Mouse (Mus musculus): ENCODE results near the gene Kcnip1. TPM values are rescaled to one million over a fixed set of nuclear protein-coding genes. Genes with fewer than 3 reads are reported as not detected.
A peak's percentile ranks its signal among the peaks of the same experiment; 100 is the strongest.

The Kcnip1 gene
- total RNA-seq, 2 experiments from 2014 or later, result 20.4 to 21.2 TPM

- peak; percentile 62 for TF ChIP-seq CTCF (conservative IDR thresholded peaks at IDR 0.05)
- no peak for DNase-seq (ENCODE audit: low spot score in 2 of 2)
- Histone ChIP-seq H3K27ac (no peak overlapping the region), H3K4me3 (no peak overlapping the region)
Observed at GRCm38 (mm10) chr11:33869559-33869958, 123.4 kb downstream of the Kcnip1 start.

GRCm38 (mm10) chr11:33866775-33867174 is 126.2 kb downstream of the Kcnip1 start:
- DNase-seq (ENCODE audit: low spot score in 2 of 2), result no peak
- TF ChIP-seq CTCF (conservative IDR thresholded peaks at IDR 0.05), result no peak
- no peak overlapping the region for H3K27ac ChIP-seq
- no peak overlapping the region for H3K4me3 ChIP-seq

DNA sequence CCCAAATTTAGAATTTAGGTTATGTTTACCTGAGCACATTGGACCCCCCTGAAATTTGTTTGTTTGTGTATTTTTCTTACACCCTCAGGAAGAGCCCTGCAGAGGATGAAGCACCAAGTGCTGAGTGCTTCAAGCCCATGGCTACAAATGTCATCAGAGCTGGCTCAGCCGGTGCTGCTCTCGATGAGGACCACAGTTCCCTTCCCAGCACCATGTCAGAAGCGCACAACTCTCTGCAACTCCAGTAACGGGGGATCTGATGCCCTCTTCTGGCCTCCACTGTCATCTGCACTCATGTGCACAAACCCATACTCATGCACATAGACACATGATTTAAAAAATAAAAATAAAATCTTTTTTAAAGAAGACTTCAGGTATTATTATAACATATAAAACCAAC is 128.7 kb downstream of the Kcnip1 start:
- Histone ChIP-seq H3K27ac (no peak overlapping the region), H3K4me3 (no peak overlapping the region)
- DNase-seq (ENCODE audit: low spot score in 2 of 2), result no peak
- TF ChIP-seq CTCF (conservative IDR thresholded peaks at IDR 0.05), result no peak

DNA sequence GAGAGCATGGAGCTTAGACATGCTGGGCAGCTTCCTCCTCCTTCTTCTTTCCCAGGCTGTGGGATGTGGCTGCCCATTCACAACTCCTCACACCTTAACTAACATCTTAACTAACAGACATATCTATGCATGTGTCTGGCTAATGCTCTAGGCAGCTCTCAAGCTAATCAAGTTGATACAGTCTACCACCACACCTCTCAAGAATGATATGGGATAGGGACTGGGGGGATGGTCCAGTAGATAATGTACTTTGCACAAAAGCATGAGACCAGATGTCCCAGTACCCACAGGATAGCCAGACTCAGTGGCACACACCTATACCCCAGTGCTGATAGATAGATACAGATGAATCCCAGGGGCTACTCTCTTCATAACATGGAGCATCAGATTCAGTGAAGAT is 131.1 kb downstream of the Kcnip1 start:
- TF ChIP-seq CTCF (conservative IDR thresholded peaks at IDR 0.05), result no peak
- H3K27ac ChIP-seq, result no peak overlapping the region
- no peak for DNase-seq (ENCODE audit: low spot score in 2 of 2)

DNA sequence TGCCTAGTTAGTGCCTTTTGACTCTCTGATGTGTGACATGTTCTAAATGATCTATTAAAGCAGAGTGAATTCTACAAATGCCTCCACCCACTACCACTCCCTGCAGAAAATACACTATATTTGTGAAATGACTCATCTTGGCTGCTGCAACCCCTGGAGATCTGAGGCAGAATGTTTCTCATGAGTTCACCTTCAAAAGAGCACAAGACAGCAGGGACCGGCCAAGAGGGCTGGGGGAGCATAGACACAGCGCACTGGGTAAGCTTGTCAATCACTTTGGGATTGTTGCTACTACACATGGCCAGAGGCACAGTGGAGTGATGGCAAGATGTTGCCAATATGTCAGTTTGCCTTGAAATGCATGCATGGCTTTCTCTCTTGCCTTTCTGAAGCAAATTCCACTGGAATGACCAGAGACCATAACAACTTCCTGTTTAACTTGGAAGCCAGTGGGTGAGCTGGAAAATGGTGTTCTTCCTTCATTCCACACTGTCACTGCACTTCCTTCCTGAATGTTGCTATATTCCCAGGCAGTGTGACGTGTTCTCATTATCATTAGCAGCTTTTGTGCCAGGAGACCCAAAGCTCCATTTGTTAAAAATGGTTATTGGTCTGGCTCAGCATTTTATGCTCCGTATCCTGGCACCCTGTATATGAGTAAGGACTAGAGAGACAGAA is 131.9 kb downstream of the Kcnip1 start:
- DNase-seq (ENCODE audit: low spot score in 2 of 2), result no peak
- Histone ChIP-seq H3K27ac (no peak overlapping the region), H3K4me3 (no peak overlapping the region)
- no peak for TF ChIP-seq CTCF (conservative IDR thresholded peaks at IDR 0.05)

More for the DNA sequence above, 131.1 kb downstream of the Kcnip1 start:
- no peak overlapping the region for H3K4me3 ChIP-seq

DNA sequence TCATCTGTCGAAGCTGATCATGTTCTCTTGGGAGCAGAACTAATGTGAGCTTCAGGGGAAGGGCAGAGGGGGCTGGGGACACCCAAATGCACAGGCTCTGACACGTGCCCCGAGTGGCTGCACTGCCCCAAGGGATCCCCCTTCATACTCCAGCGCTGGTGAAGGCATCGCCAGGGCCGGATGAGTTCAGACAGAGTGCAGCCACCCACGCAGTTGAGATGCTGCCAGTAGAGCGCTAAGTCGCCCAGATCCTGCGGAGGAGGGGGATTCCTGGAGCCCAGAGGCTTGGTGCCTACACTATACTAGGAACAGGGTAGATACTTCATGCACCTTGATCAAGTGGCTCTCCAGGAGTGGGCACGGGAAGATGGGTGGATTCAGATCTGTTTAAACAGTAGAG is 143.3 kb downstream of the Kcnip1 start:
- DNase-seq (ENCODE audit: low spot score in 2 of 2), result peak in 1 of 2 experiments; percentile 43
- TF ChIP-seq CTCF (conservative IDR thresholded peaks at IDR 0.05), result no peak
- Histone ChIP-seq H3K27ac (no peak overlapping the region), H3K4me3 (no peak overlapping the region)

- DNase-seq (ENCODE audit: low spot score in 2 of 2), result no peak
- no peak overlapping the region for H3K27ac ChIP-seq
- TF ChIP-seq CTCF (conservative IDR thresholded peaks at IDR 0.05), result no peak
- no peak overlapping the region for H3K4me3 ChIP-seq
Observed at GRCm38 (mm10) chr11:33848685-33849084, 144.3 kb downstream of the Kcnip1 start.

DNA sequence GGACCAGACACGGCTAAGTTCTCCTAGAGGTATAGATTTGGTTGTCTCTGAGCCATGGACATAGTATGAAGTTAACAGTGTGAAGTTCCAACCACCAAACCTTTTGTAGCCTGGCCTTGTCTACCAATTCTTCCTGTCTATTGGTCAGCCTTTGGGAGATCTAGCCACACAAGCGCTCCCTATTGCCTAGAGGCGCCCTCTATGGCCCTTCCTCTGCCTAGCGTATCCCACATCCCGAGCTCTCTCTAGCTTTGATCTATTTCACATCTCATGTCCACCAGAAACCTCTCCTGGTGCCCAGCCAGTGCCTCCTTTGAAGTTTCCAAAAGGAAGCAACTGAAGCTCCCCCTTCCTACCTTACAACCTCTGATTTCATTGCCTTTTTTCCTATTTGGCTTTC is 147.0 kb downstream of the Kcnip1 start:
- Histone ChIP-seq H3K4me3 (no peak overlapping the region), H3K27ac (no peak overlapping the region)
- no peak for DNase-seq (ENCODE audit: low spot score in 2 of 2)
- peak; percentile 55 for TF ChIP-seq CTCF (conservative IDR thresholded peaks at IDR 0.05)

DNA sequence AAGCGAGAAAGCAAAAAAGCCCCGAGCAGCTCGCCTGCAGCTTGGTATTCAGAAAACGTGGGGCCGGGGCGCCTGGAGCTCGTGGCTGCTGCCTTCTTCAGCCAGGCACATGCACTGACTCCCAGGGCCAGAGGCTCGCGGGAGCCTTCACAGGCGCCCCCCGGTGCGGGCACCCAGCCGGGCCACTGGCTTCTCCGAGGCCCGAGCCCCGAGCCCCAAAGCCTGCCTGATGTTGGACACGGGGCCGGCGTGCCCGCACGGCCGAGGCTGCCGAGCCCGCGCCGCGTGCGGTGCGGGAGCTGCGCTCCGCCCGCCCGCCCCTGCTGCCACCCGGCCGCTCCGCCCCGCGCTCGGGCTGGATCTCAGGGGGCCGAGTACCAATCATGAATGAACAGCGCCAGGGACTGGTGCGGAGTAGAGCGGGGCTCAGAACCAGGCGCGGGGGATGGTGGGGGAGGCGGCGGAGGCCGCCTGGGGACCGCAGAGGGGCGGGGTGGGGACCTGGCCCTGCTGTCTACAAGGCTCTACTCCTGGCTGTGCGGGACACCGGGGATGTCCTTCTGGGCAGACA is 149.6 kb downstream of the Kcnip1 start:
- no peak for TF ChIP-seq CTCF (conservative IDR thresholded peaks at IDR 0.05)
- DNase-seq (ENCODE audit: low spot score in 2 of 2), result peak in 1 of 2 experiments; percentile 44
- Histone ChIP-seq H3K27ac (peak overlapping the region; percentile 43; the same call in 1 of the 2 replicates), H3K4me3 (peak overlapping the region; percentile 56)

DNA sequence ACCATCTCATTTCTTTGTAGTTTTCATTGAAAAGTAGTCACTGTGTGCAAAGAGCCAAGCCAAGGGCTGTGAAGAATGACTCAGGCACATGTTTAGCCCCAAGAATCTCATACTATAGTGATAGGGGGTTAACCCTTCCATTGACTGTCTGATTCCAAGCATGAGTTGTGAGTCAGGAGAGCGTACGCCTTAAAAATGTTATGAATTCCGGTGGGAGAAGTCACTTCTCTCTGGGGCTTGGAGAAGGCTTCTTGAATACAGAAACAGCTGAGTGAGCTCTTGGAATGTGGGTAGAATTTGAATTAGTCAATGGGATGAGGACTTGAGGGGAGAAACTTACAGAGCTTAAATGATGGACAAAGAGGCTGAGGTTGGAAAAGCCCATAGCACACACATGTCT is 153.9 kb downstream of the Kcnip1 start:
- H3K27ac ChIP-seq, result no peak overlapping the region
- no peak for TF ChIP-seq CTCF (conservative IDR thresholded peaks at IDR 0.05)
- DNase-seq (ENCODE audit: low spot score in 2 of 2), result no peak
- H3K4me3 ChIP-seq, result no peak overlapping the region

- TF ChIP-seq CTCF (conservative IDR thresholded peaks at IDR 0.05), result no peak
- H3K4me3 ChIP-seq, result no peak overlapping the region
- no peak overlapping the region for H3K27ac ChIP-seq
- no peak for DNase-seq (ENCODE audit: low spot score in 2 of 2)
Observed at GRCm38 (mm10) chr11:33829774-33830173, 163.2 kb downstream of the Kcnip1 start.

- no peak overlapping the region for H3K27ac ChIP-seq
- TF ChIP-seq CTCF (conservative IDR thresholded peaks at IDR 0.05), result no peak
- DNase-seq (ENCODE audit: low spot score in 2 of 2), result peak; percentile 28 to 41
- H3K4me3 ChIP-seq, result no peak overlapping the region
Observed at GRCm38 (mm10) chr11:33827829-33828206, 165.1 kb downstream of the Kcnip1 start.

GRCm38 (mm10) chr11:33827085-33827828 is 165.7 kb downstream of the Kcnip1 start:
- Histone ChIP-seq H3K27ac (no peak overlapping the region), H3K4me3 (no peak overlapping the region)
- no peak for TF ChIP-seq CTCF (conservative IDR thresholded peaks at IDR 0.05)
- DNase-seq (ENCODE audit: low spot score in 2 of 2), result no peak

All from layer of hippocampus, adult 2 months (tissue).